Mouse (Mus musculus): Measurements from ENCODE around the gene Uchl3.

The Uchl3 gene

GRCm38 (mm10) chr14:101666536-101666935 is 12.8 kb downstream of the Uchl3 start:
- no peak for DNase-seq (ENCODE audit: low spot score in 2 of 2)

- no peak for DNase-seq (ENCODE audit: low spot score in 2 of 2)
Measured at GRCm38 (mm10) chr14:101668626-101669025, 14.9 kb downstream of the Uchl3 start.

GRCm38 (mm10) chr14:101672226-101672625 is 18.5 kb downstream of the Uchl3 start:
- DNase-seq (ENCODE audit: low spot score in 2 of 2): no peak

- no peak for DNase-seq (ENCODE audit: low spot score in 2 of 2)
Measured at GRCm38 (mm10) chr14:101687696-101688095, 33.9 kb downstream of the Uchl3 start.

DNA sequence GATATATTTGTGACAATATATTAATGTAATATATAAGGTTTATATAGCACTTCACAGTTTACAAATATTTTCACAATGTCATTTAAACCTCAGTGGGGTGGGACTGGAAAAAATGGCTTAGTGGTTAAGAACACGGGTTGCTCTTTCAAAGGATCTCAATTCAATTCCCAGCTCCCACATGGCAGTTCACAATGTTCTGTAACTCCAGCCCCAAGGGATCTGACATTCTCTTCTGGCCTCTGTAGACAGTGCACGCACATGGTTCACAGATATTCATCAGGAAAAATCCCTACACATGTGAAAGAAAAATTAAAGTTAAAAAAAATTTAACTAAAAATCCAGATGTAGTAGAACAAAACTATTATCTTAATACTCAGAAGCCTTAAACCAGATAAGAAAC is 34.6 kb downstream of the Uchl3 start:
- no peak for DNase-seq (ENCODE audit: low spot score in 2 of 2)

DNA sequence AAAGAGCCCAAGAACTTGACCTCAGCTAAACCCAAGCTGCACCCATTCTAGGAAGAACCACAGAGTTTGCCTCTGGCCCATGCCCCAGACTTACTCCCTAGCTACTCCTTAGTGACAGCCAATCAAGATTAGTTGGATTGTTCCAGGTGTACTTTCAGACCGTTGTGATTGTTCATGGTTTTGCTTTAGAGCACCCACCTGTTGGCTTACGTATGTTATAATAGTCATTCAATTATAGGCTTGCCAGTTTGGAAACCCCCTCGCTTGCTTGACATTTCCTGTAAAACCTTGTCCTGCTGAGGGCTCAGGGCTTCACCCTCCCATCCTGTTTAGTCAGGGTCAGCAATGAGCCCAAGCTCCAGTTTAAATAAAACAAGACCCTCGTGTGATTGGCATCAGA is 50.7 kb downstream of the Uchl3 start:
- no peak for DNase-seq (ENCODE audit: low spot score in 2 of 2)

- no peak for DNase-seq (ENCODE audit: low spot score in 2 of 2)
Measured at GRCm38 (mm10) chr14:101707088-101707487, 53.3 kb downstream of the Uchl3 start.

DNA sequence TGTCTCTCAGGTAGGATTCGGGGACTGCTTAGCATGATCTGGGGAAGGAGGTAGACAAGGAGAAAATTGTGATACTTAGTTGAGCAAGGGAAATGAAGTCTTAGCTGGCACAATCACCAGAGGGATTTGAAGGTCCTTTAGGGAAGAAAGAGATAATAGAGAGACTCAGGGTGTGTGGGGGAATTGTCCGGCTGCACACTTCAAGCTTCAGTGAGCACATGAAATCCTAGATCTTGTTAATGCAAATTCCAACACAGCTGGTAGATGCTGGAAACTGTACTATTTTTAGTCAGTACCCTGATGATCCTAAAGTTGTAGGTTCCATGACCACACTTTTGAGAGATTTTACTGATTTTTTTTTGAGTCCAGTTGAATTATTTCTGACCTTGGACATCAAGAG is 60.6 kb downstream of the Uchl3 start:
- no peak for DNase-seq (ENCODE audit: low spot score in 2 of 2)

DNA sequence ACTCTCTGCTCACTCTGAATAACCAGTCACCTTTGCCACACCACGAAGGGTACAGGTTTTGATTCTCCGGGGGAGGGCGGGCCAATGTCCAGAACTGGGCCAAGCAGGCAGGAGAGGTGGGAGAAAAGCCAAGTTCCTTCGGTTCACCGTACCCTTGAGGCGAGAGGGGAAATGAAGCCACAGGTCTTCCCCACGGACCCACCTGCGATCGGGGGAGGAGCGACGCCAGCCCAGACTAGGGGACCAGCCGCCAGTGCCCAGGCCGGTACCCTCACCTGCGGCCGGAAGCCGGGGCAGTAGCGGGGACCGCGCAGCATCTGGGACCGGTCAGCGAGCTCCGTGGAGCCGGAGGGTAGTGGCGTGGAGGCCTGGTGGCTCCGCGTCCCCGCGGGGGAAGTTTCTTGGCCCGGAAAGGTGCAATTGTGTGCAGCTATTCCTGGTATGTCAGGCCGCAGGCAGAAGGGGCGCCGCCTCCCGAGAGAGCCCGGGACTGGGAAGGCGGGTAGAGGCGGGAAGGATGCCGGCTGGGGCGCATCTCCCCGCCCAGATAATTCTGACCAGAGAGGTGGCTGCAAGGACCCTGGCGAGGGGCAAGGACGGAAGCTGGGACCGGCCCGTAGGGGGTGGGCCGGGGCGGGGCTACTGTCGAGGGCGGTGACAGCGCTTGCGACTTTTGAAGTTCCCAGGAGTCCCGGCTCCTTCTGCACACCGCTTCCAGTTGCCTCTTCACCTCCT is 75.6 kb downstream of the Uchl3 start, which contains the start of the genes Gm9922 and Lmo7:
TSS of gene Gm9922 (minus strand) at position 578 of the 735 bp plus-strand sequence.
TSS of gene Lmo7 (plus strand) at position 721 of the 735 bp plus-strand sequence.
- peak; percentile 15 to 63 for DNase-seq (ENCODE audit: low spot score in 2 of 2)

DNA sequence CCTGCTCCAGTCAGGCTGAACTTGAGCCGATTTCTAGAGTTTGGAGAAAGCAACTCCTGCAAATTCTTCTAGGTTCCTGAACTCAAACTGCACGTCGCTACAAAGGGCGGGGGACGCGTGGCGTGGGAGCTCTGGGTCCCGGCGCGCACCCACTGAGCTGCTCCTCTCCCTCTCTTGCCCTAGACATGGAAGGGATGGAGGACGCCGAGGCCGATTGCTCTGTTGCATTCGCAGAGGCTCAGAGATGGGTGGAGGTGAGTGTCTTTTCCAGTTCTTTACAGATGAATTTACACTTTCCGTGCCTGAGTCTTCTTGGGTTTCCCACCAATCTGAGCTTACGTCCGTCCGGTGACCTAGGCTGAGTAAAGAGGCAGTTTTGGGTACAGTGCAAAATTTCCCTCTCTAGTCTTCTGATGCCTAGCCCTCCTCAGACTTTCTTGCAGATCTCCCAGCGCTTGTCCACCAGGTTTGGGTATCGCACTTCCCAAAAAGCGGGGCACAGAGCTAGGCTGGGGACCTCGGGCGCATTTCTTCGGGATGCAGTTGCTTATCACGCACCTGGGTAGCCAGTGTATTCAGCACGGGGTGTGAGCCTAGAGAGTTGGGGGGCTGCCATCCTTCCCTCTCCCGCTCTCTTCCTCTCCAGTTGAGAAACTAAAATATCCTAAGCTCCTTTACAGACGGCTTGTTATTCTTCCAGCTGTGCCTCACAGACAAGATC is 76.4 kb downstream of the Uchl3 start:
- DNase-seq (ENCODE audit: low spot score in 2 of 2): no peak

GRCm38 (mm10) chr14:101733542-101734303 is 80.0 kb downstream of the Uchl3 start:
- DNase-seq (ENCODE audit: low spot score in 2 of 2): no peak

DNA sequence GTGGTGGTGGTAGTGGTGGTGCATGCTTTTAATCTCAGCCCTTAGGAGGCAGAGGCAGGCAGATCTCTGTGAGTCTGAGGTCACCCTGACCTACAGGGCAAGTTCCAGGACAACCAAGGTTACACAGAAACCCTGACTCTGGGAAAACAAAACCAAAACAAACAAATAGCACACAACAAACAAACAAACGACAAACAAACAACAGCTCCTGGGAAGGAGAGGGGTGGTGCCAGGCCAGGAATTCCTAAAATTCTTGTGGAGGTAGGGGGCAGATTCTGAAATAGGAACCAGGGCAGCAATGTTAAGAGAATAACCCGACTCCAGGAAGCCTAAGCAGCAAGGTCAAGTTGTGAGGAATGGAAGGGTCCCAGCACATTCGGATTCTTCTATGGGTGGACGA is 83.7 kb downstream of the Uchl3 start:
- DNase-seq (ENCODE audit: low spot score in 2 of 2): no peak

All from spleen, postnatal 4 days (tissue).